In genomic region chr19:9980258-9980657, GRCm38 (mm10) we compare ENCODE assay signal across 8 mouse cellular contexts. TPM values are rescaled to one million over a fixed set of nuclear protein-coding genes. Genes with fewer than 3 reads are reported as not detected.
DNase-seq lines count a peak whose midpoint lies in the region; ATAC-seq lines count a peak whose summit lies in the region.

Fth1 (plus strand) TSS chr19:9980598.

- no peak within 1 kb of the TSS for H3K9ac ChIP-seq in kidney, embryonic 15.5 days
- H3K9ac ChIP-seq in intestine, embryonic 16.5 days (ENCODE audit: low read depth, low read length) = no peak within 1 kb of the TSS

- H3K27me3 ChIP-seq in kidney, embryonic 15.5 days = no peaks in the 10 kb centered on the region
- H3K27me3 ChIP-seq in intestine, embryonic 16.5 days (replicated peaks; ENCODE audit: control insufficient read depth, insufficient read depth, low read length) = no peaks in the 10 kb centered on the region
- H3K27me3 ChIP-seq in midbrain, embryonic 10.5 days (ENCODE audit: low read depth, poor library complexity, severe bottlenecking) = no peaks in the 10 kb centered on the region

- H3K4me2 ChIP-seq in kidney, embryonic 15.5 days = no peak within 1 kb of the TSS
- no peak within 1 kb of the TSS for H3K4me2 ChIP-seq in intestine, embryonic 16.5 days (ENCODE audit: low read depth, low read length)

- 86% methylated on average over 4 of the region's 4 CpGs for WGBS in kidney, embryonic 15.5 days
- WGBS in intestine, embryonic 16.5 days = 89% methylated on average over 4 of the region's 4 CpGs
- 93% methylated on average over 4 of the region's 4 CpGs for WGBS in midbrain, embryonic 10.5 days

- H3K27ac ChIP-seq in kidney, embryonic 15.5 days = no peak within 1 kb of the TSS
- H3K27ac ChIP-seq in intestine, embryonic 16.5 days (ENCODE audit: low read length) = no peak within 1 kb of the TSS; the same call in 1 of the 2 replicates
- H3K27ac ChIP-seq in midbrain, embryonic 10.5 days (replicated peaks) = no peak within 1 kb of the TSS

- no peak for ATAC-seq in kidney, embryonic 15.5 days (replicated peaks; ENCODE audit: low FRiP score)
- ATAC-seq in intestine, embryonic 16.5 days = no peak

- peaks cover 14% of the 10 kb centered on the region for H3K36me3 ChIP-seq in kidney, embryonic 15.5 days
- peaks cover 8% of the 10 kb centered on the region for H3K36me3 ChIP-seq in intestine, embryonic 16.5 days (ENCODE audit: control insufficient read depth, insufficient read depth, low read length)
- H3K36me3 ChIP-seq in midbrain, embryonic 10.5 days = peaks cover 15% of the 10 kb centered on the region

- H3K9me3 ChIP-seq in kidney, embryonic 15.5 days (replicated peaks) = no peaks in the 10 kb centered on the region
- no peaks in the 10 kb centered on the region for H3K9me3 ChIP-seq in intestine, embryonic 16.5 days (ENCODE audit: control insufficient read depth, low read length)
- H3K9me3 ChIP-seq in midbrain, embryonic 10.5 days (replicated peaks) = no peaks in the 10 kb centered on the region

- no peak within 1 kb of the TSS for H3K4me3 ChIP-seq in kidney, embryonic 15.5 days (replicated peaks)
- H3K4me3 ChIP-seq in intestine, embryonic 16.5 days (ENCODE audit: low read length) = no peak within 1 kb of the TSS
- peak within 1 kb of the TSS; percentile 92; the same call in 1 of the 2 replicates for H3K4me3 ChIP-seq in midbrain, embryonic 10.5 days

- no peak for DNase-seq in kidney, postnatal 10 days
- DNase-seq in adrenal gland, postnatal 36 days = no peak
- no peak for DNase-seq in gastrocnemius, postnatal 25 days
- DNase-seq in midbrain, embryonic 10.5 days (ENCODE audit: low spot score) = no peak
- no peak for DNase-seq in cerebellum, adult 11 months
- DNase-seq in adipocyte (ENCODE audit: low spot score) = no peak

- peaks cover 26% of the 10 kb centered on the region for H3K4me1 ChIP-seq in kidney, embryonic 15.5 days
- H3K4me1 ChIP-seq in intestine, embryonic 16.5 days (ENCODE audit: control insufficient read depth, insufficient read depth, low read length) = peaks cover 23% of the 10 kb centered on the region
- H3K4me1 ChIP-seq in midbrain, embryonic 10.5 days = peaks cover 27% of the 10 kb centered on the region

RNA-seq across cellular contexts. Expression of gene Fth1, which starts in this region (rescaled TPM):
- polyA plus RNA-seq in kidney, embryonic 15.5 days (2015; fragmentation: Nextera tagmentation; extraction: Ambion mirVana) = 1,594 and 1,598 TPM in 2 replicates
- 1,000 to 10,000 TPM; 2,852 to 3,273 TPM for total RNA-seq in adrenal gland, postnatal 36 days (2021)
- total RNA-seq in gastrocnemius, postnatal 25 days (2021) = 1,000 to 10,000 TPM; 1,951 to 1,957 TPM
- polyA plus RNA-seq in intestine, embryonic 16.5 days (2015; fragmentation: Nextera tagmentation; extraction: Ambion mirVana) = 2,278 and 2,351 TPM in 2 replicates
- 1,350 and 1,398 TPM in 2 replicates for polyA plus RNA-seq in midbrain, embryonic 10.5 days (2016; fragmentation: Nextera tagmentation; extraction: Ambion mirVana)
